Mouse (Mus musculus) liver, postnatal 0 days (tissue): Measurements from ENCODE around the gene Usp39. TPM values are rescaled to one million over a fixed set of nuclear protein-coding genes. Genes with fewer than 3 reads are reported as not detected.

ENCODE experiments used
- ATAC-seq: fragments of 200-750 bp; cut with Nextera tagmentation; 2 replicates; pipeline ENCODE4 v1.8.0; 2017; ENCODE audit warnings: mild to moderate bottlenecking, moderate library complexity
- DNase-seq: peaks from one replicate; pipeline ENCODE4 v3.0.0-alpha.2; 2016
- H3K27ac ChIP-seq: fragments of 300-500 bp; sonication (generic); 2 replicates; pipeline ENCODE4 v1.5.1; 2014; ENCODE audit warnings: antibody characterized with exemption, moderate library complexity, mild to moderate bottlenecking, low read depth
- H3K27me3 ChIP-seq: fragments of 300-500 bp; sonication (generic); 2 replicates; pipeline ENCODE4 v1.6.1; 2014; ENCODE audit warnings: low read length, control low read depth, mixed read lengths; ENCODE audit not compliant: insufficient read depth
- H3K36me3 ChIP-seq: fragments of 300-500 bp; sonication (generic); replicated peaks from 2 replicates; pipeline ENCODE4 v1.6.1; 2014; ENCODE audit warnings: mild to moderate bottlenecking, control low read depth, low read length, moderate library complexity, mixed read lengths; ENCODE audit not compliant: insufficient read depth
- H3K4me1 ChIP-seq: fragments of 300-500 bp; sonication (generic); 2 replicates; pipeline ENCODE4 v1.6.1; 2014; ENCODE audit warnings: antibody characterized with exemption, mild to moderate bottlenecking, control low read depth; ENCODE audit not compliant: insufficient read depth
- H3K4me2 ChIP-seq: fragments of 300-500 bp; sonication (generic); 2 replicates; pipeline ENCODE4 v1.6.1; 2014; ENCODE audit warnings: low read depth, mild to moderate bottlenecking, low read length, moderate library complexity, mixed read lengths
- H3K4me3 ChIP-seq: fragments of 300-500 bp; sonication (generic); 2 replicates; pipeline ENCODE4 v1.5.1; 2014; ENCODE audit warnings: low read depth, low read length
- H3K9ac ChIP-seq: fragments of 300-500 bp; sonication (generic); replicated peaks from 2 replicates; pipeline ENCODE4 v1.6.1; 2014; ENCODE audit warnings: mild to moderate bottlenecking, moderate library complexity
- H3K9me3 ChIP-seq: fragments of 300-500 bp; sonication (generic); 2 replicates; pipeline ENCODE4 v1.6.1; 2016; ENCODE audit warnings: mild to moderate bottlenecking, control low read depth, low read length, mixed read lengths
- CTCF ChIP-seq: sonication (generic); IDR thresholded peaks from 2 replicates; pipeline ENCODE4 v1.5.1; 2016; ENCODE audit warnings: antibody characterized with exemption, low read depth
- EP300 ChIP-seq: IDR thresholded peaks from 2 replicates; pipeline ENCODE4 v1.6.1; 2016; ENCODE audit warnings: antibody characterized with exemption, low read depth, mild to moderate bottlenecking
- WGBS: fragments of 180-500 bp; shearing (Covaris S2); extraction: QIAGEN DNeasy Blood & Tissue Kit; methylation state at CpG from one replicate; pipeline ENCODE4 v1.1.7; 2014; ENCODE audit not compliant: insufficient replicate concordance; 5-methylcytosine and 5-hydroxymethylcytosine counted together
- polyA plus RNA-seq: library from polyadenylated mRNA; unstranded; fragments of >200 nt; fragmentation: Nextera tagmentation; extraction: Ambion mirVana; gene quantifications from 2 replicates; pipeline ENCODE4 v1.2.1, GENCODE M21; 2015

Gene Usp39
- polyA plus RNA-seq, 1 experiment from 2014 or later: 21.7 TPM

DNA sequence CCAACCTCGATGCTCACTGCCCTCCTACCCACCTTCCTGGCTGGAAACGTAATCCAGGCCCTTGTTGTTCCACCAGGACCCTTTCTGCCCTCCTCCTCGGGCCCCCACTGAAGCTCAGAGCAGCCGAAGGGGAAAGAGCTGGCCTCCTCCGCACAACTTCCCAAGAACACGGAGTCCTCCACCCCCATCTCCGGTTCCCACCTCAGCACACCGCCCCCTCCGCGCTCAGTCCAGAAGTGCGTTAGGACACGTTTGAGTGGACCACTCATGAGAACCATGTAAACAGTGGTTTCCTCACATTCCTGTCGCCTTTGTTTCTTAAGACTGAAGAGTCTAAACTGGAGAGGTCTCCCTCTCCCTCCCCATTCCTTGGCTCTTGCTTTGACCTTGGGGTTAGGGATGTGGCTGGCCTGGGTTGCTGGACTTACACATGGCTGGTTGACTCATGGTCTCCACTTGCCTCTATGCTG lies 68.0 kb downstream of the Usp39 start:
- Histone ChIP-seq H3K36me3 (no peaks in the 10 kb centered on the region), H3K4me3 (no peak overlapping the region), H3K9me3 (no peaks in the 10 kb centered on the region), H3K27me3 (no peaks in the 10 kb centered on the region), H3K4me1 (peaks cover 72% of the 10 kb centered on the region), H3K9ac (no peak overlapping the region), H3K27ac (peak overlapping the region; percentile 85; the same call in 1 of the 2 replicates), H3K4me2 (no peak overlapping the region)
- no peak for ATAC-seq
- no peak for TF ChIP-seq EP300
- no peak for TF ChIP-seq CTCF
- DNase-seq: no peak
- WGBS: 74% methylated on average over 13 of the region's 13 CpGs

DNA sequence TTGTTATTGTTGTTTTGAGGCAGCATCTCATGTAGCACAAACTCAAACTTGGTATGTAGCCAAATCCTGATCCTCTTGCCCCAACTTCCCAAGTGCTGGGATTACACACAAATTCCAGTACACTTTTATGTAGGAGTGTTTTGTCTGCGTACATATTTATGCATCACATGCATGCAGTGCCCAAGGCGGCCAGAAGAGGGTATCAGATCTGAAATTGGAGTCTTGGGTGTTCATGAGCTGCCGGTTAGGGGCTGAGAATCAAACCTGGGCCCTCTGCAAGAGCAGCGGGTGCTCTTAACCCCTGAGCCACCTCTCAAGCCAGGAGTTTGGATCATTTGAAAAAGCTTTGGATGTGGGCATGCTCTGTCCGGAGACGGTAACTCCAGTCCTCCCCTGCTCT lies 68.8 kb downstream of the Usp39 start:
- Histone ChIP-seq H3K4me1 (peaks cover 74% of the 10 kb centered on the region), H3K27ac (no peak overlapping the region), H3K9me3 (no peaks in the 10 kb centered on the region), H3K4me3 (no peak overlapping the region), H3K9ac (no peak overlapping the region), H3K36me3 (no peaks in the 10 kb centered on the region), H3K27me3 (no peaks in the 10 kb centered on the region), H3K4me2 (no peak overlapping the region)
- DNase-seq: no peak
- TF ChIP-seq EP300 (no peak), CTCF (peak; percentile 26; the same call in 1 of the 2 replicates)
- no peak for ATAC-seq
- 85% methylated on average over 6 of the region's 6 CpGs for whole genome bisulfite sequencing

DNA sequence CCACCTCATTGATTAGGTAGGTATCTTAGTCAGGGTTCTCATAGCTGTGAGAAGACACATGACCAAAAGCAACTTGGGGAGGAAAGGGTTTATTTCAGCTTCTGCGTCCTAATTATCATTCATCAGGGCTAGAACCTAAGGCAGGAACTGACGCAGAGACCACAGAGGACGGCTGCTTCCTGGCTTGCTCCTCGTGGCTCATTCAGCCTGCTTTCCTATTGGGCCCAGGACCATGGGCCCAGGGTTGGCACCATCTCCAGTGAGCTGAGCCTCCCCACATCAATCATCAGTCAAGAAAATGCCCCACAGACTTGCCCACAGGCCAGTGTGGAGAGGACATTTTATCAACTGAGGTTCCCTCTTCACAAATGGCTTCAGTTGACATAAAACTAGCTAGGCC lies 69.5 kb downstream of the Usp39 start:
- Histone ChIP-seq H3K4me1 (peaks cover 74% of the 10 kb centered on the region), H3K36me3 (no peaks in the 10 kb centered on the region), H3K4me2 (no peak overlapping the region), H3K4me3 (no peak overlapping the region), H3K9me3 (no peaks in the 10 kb centered on the region), H3K9ac (no peak overlapping the region), H3K27me3 (no peaks in the 10 kb centered on the region), H3K27ac (no peak overlapping the region)
- ATAC-seq (no peak), DNase-seq (no peak)
- WGBS: 38% methylated on average over 4 of the region's 4 CpGs
- TF ChIP-seq EP300: no peak
- no peak for TF ChIP-seq CTCF

DNA sequence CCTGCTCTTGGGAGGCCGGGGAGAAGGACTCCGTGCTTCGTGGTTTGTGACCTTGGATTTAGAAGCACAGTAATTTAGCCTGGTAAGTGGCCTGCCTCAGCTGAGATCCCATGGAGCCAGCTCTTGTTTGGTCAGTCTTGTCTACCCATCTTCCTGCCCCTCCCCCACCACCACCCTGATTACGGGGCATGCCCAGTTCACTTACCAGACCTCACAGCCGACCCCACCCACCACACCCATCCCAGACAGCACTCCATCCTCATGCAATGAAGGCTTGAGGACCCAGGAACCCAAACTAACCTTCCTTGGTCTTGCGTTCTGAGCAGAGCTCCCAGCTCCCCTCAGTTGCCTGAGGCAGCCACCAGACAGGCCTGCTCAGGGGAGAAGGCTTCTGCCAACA lies 71.8 kb downstream of the Usp39 start:
- DNase-seq (peak; percentile 78), ATAC-seq (no peak)
- 50% methylated on average over 6 of the region's 6 CpGs for WGBS
- peak overlapping the region; percentile 98 for H3K27ac ChIP-seq
- H3K4me3 ChIP-seq: no peak overlapping the region
- peak overlapping the region; percentile 50 for H3K4me2 ChIP-seq
- H3K9ac ChIP-seq: peak overlapping the region; percentile 50
- no peaks in the 10 kb centered on the region for H3K27me3 ChIP-seq
- peaks cover 51% of the 10 kb centered on the region for H3K4me1 ChIP-seq
- no peaks in the 10 kb centered on the region for H3K9me3 ChIP-seq
- H3K36me3 ChIP-seq: no peaks in the 10 kb centered on the region
- TF ChIP-seq CTCF: no peak
- TF ChIP-seq EP300: no peak

DNA sequence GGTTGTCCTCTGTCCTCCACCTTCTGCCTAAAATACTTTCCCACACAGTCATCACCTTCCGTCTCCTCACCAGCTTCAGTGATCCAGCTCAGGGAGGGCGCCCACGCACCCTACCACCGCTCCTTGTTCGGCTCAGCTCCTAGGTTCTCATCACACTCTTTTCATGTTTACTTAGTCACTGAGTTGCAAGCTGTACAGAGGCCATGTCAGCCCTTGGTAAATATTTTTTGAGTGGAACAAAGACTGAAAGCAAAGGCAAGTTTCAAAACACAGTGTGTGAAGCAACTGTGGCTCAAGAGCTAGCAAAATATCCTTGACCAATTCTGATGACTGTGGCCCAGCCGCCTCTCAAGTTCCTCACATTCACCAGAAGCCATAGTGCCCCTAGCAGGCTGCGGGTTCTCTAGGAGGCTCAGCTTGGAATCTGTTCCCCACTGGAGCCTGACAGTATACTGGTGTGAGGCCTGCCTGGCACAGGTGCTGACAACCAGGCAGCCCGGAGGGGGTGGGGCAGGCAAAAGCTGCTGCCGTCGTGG lies 72.8 kb downstream of the Usp39 start:
- ATAC-seq: peak; percentile 73
- no peaks in the 10 kb centered on the region for H3K9me3 ChIP-seq
- peak overlapping the region; percentile 50 for H3K9ac ChIP-seq
- no peaks in the 10 kb centered on the region for H3K36me3 ChIP-seq
- peak; percentile 74; the same call in 1 of the 2 replicates for TF ChIP-seq EP300
- no peak for TF ChIP-seq CTCF
- H3K4me3 ChIP-seq: no peak overlapping the region
- H3K27me3 ChIP-seq: no peaks in the 10 kb centered on the region
- H3K4me2 ChIP-seq: peak overlapping the region; percentile 50
- 56% methylated on average over 10 of the region's 10 CpGs for WGBS
- H3K4me1 ChIP-seq: peaks cover 47% of the 10 kb centered on the region
- peak; percentile 67 for DNase-seq
- peak overlapping the region; percentile 98 for H3K27ac ChIP-seq

DNA sequence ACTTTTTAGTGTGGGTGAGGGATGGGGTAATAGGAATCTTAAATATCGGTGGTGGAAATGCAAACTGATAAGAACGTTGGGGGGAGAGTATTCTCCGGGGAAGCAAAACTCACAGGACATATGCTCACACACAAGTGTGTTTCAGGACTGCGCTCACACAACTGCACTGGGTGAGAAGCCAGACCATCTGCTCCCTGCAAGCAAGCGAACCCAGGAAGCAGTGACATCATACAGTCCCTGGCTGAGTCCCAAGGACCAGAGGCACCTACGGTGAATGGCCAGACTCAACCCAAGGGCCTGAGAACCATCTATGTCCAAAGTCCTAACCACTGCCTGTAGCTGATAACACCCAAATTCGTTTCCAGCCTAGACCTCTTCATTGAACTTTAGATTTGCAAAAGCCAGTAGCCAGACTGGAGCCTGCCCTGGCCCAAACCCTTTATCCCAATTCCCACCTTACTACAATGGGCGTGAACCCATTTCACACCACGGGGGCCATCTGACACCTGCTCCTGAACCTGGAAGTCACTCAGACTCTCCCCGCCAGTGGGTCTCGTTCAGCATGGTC lies 73.9 kb downstream of the Usp39 start:
- Histone ChIP-seq H3K4me3 (no peak overlapping the region), H3K36me3 (no peaks in the 10 kb centered on the region), H3K27me3 (no peaks in the 10 kb centered on the region), H3K27ac (peak overlapping the region; percentile 98), H3K9me3 (no peaks in the 10 kb centered on the region), H3K9ac (peak overlapping the region; percentile 49), H3K4me1 (peaks cover 44% of the 10 kb centered on the region), H3K4me2 (0 out of 2 replicates have a peak overlapping the region, but pooled peaks have one; percentile 15)
- DNase-seq: peak; percentile 77
- 50% methylated on average over 11 of the region's 11 CpGs for WGBS
- peak; percentile 77 for ATAC-seq
- TF ChIP-seq CTCF (no peak), EP300 (no peak)
